Mouse (Mus musculus) intestine, embryonic 16.5 days (tissue): ENCODE data around the gene Map3k4. TPM values are rescaled to one million over a fixed set of nuclear protein-coding genes. Genes with fewer than 3 reads are reported as not detected.

Source experiments
- ATAC-seq: fragments of 200-750 bp; cut with Nextera tagmentation; 2 replicates; pipeline ENCODE4 v1.8.0; 2017; ENCODE audit warnings: moderate TSS enrichment, moderate library complexity
- H3K27ac ChIP-seq: fragments of 300-500 bp; sonication (generic); 2 replicates; pipeline ENCODE4 v1.5.1; 2014; ENCODE audit warnings: mild to moderate bottlenecking, low read length
- H3K27me3 ChIP-seq: fragments of 300-500 bp; sonication (generic); replicated peaks from 2 replicates; pipeline ENCODE4 v1.6.1; 2014; ENCODE audit warnings: low read length, control low read depth, mixed read lengths; ENCODE audit not compliant: control insufficient read depth, insufficient read depth
- H3K36me3 ChIP-seq: fragments of 300-500 bp; sonication (generic); 2 replicates; pipeline ENCODE4 v1.6.1; 2014; ENCODE audit warnings: low read length, control low read depth; ENCODE audit not compliant: control insufficient read depth, insufficient read depth
- H3K4me1 ChIP-seq: fragments of 300-500 bp; sonication (generic); 2 replicates; pipeline ENCODE4 v1.6.1; 2014; ENCODE audit warnings: low read length, control low read depth, mixed read lengths; ENCODE audit not compliant: control insufficient read depth, insufficient read depth
- H3K4me2 ChIP-seq: fragments of 300-500 bp; sonication (generic); 2 replicates; pipeline ENCODE4 v1.6.1; 2014; ENCODE audit warnings: low read depth, low read length, control low read depth
- H3K4me3 ChIP-seq: fragments of 300-500 bp; sonication (generic); 2 replicates; pipeline ENCODE4 v1.5.1; 2014; ENCODE audit warnings: mild to moderate bottlenecking, low read length
- H3K9ac ChIP-seq: fragments of 300-500 bp; sonication (generic); 2 replicates; pipeline ENCODE4 v1.6.1; 2014; ENCODE audit warnings: low read depth, low read length
- H3K9me3 ChIP-seq: fragments of 300-500 bp; sonication (generic); 2 replicates; pipeline ENCODE4 v1.6.1; 2016; ENCODE audit warnings: low read length, control low read depth; ENCODE audit not compliant: control insufficient read depth
- WGBS: fragments of 180-500 bp; shearing (Covaris S2); extraction: QIAGEN DNeasy Blood & Tissue Kit; methylation state at CpG from one replicate; pipeline ENCODE4 v1.1.7; 2014; 5-methylcytosine and 5-hydroxymethylcytosine counted together
- polyA plus RNA-seq: library from polyadenylated mRNA; unstranded; fragments of >200 nt; fragmentation: Nextera tagmentation; extraction: Ambion mirVana; gene quantifications from 2 replicates; pipeline ENCODE4 v1.2.1, GENCODE M21; 2015

Map3k4 gene
- polyA plus RNA-seq, 1 experiment from 2014 or later, result 28.3 TPM

DNA sequence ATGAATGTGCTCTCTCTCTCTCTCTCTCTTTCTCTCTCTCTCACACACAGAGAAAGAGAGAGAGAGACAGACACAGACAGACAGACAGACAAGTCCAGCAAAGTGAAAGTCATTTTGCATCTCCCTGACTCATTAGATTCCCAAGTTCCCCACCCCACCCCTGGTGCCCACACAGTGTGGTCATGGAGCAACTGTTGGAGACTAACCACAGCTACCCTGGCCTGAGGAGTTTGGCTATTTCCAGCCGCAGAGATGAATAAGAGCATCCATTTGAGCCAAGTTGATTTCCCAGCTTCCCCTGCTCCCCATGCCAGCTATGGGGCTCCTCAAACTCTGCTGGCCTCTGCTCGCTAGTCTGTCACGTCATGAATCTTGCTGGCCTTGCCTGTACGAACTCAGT lies 109.1 kb downstream of the Map3k4 start:
- peaks cover 41% of the 10 kb centered on the region for H3K4me1 ChIP-seq
- no peaks in the 10 kb centered on the region for H3K27me3 ChIP-seq
- H3K27ac ChIP-seq, result no peak overlapping the region
- no peaks in the 10 kb centered on the region for H3K9me3 ChIP-seq
- no peak overlapping the region for H3K4me3 ChIP-seq
- no peak overlapping the region for H3K9ac ChIP-seq
- no peak overlapping the region for H3K4me2 ChIP-seq
- H3K36me3 ChIP-seq, result no peaks in the 10 kb centered on the region
- WGBS, result 84% methylated on average over 4 of the region's 4 CpGs
- no peak for ATAC-seq

DNA sequence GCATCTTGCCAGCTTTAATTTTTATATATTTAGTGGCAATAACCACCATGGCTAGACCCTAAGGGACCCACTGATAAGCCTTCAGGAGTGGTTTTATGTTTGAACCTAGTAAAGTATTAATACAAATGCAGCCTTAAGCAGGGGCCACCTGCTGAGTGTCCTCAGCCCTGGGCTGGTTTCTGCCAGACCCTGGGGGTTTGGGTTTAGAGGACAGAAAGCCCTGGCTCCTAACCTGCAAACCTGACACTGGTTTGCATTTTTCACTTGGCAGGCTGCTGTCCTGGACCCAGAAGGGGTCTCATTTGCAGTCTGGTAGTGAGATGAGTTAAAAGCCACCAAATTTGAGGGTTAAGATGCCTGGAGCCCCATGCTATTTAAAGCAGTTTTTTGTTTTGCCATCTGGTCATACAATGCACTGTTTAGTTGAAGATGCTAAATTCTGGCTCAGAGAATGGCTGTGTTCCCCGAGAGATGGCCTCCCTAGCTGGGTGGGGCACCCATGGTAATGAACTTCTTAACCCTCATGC lies 111.5 kb downstream of the Map3k4 start:
- H3K27ac ChIP-seq, result no peak overlapping the region
- no peak overlapping the region for H3K9ac ChIP-seq
- H3K4me3 ChIP-seq, result no peak overlapping the region
- 20% methylated on average over 1 of the region's 1 CpGs for WGBS
- H3K9me3 ChIP-seq, result no peaks in the 10 kb centered on the region
- ATAC-seq, result no peak
- no peak overlapping the region for H3K4me2 ChIP-seq
- H3K27me3 ChIP-seq, result no peaks in the 10 kb centered on the region
- no peaks in the 10 kb centered on the region for H3K36me3 ChIP-seq
- peaks cover 47% of the 10 kb centered on the region for H3K4me1 ChIP-seq

DNA sequence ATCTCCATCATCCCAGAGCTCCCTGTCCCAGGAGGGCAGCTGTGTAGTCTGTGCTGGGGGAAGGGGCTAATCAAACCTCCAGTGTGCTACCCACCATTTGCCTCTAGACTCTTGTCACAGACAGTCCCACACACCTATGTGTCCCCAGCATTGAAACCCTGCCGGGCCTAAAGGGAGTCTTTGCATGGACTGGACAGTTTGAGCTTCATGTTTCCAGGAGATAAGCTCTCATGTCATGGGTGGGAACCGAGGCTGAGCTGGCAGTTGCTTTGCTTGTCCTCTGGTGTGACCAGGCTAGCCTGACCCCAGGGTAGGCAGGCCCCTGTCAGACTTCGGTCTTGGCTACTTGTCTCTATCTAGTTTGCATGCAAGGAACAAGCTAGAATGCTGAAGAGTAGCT lies 112.3 kb downstream of the Map3k4 start:
- WGBS, result 57% methylated on average over 3 of the region's 3 CpGs
- ATAC-seq, result peak; percentile 2; the same call in 1 of the 2 replicates
- Histone ChIP-seq H3K27me3 (no peaks in the 10 kb centered on the region), H3K4me2 (no peak overlapping the region), H3K36me3 (no peaks in the 10 kb centered on the region), H3K27ac (peak overlapping the region; percentile 51), H3K4me3 (no peak overlapping the region), H3K9ac (no peak overlapping the region), H3K4me1 (peaks cover 47% of the 10 kb centered on the region), H3K9me3 (no peaks in the 10 kb centered on the region)

DNA sequence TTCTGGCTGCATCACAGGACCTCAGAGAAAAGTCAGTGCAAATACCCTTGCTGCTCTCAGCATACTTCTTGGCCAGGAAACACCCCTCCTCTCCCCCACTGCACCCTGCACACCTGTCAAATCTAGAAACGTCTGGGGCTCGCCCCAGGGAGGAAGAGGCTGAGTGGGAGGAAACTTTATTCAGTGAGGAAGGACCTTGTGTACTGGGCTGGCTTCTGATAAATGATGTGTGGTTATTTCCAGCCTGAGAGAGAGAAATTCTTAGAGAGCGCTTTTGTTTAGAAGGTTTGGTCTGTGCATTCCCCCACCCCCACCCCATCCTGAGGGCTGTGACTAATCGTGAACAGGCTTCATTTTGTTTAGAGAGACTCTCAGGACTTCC lies 112.9 kb downstream of the Map3k4 start:
- Histone ChIP-seq H3K4me3 (no peak overlapping the region), H3K27ac (peak overlapping the region; percentile 51), H3K4me2 (no peak overlapping the region), H3K27me3 (no peaks in the 10 kb centered on the region), H3K9me3 (no peaks in the 10 kb centered on the region), H3K4me1 (peaks cover 50% of the 10 kb centered on the region), H3K36me3 (no peaks in the 10 kb centered on the region), H3K9ac (no peak overlapping the region)
- ATAC-seq, result peak; percentile 12
- WGBS, result 6% methylated on average over 4 of the region's 4 CpGs

DNA sequence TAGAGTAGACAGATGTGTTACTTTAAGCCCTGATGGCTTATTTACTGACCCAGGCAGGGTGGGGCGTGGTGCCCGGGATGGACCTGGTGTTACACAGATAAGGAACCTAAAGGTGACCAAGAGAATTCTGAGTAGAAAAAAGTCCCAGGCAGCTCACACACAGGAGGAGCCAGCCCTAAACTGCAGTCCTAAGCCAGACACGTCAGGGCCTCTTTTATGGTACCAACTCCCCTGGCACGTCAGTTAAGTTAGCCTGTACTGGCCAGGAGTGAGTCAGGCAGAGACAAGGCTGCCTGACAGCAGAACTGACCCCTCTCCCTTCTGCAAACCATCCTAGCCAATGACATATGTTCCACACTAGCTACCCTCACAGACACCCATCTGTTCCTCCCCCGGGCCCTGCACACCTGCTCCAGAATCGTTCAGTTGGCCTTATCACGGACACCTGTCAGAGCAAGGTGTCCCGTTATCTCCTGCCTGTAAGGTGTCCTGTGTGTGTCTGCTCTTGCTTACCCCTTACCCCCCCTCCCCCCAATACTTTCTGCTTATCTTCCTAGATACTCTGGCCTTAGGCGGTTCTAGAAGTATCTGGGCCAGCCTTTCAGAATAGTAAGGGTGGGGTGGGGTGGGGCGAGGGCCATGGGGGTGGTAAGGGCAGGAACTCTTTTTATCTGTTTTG lies 113.4 kb downstream of the Map3k4 start:
- Histone ChIP-seq H3K27me3 (no peaks in the 10 kb centered on the region), H3K4me1 (peaks cover 50% of the 10 kb centered on the region), H3K4me2 (0 out of 2 replicates have a peak overlapping the region, but pooled peaks have one; percentile 7), H3K27ac (peak overlapping the region; percentile 51), H3K36me3 (no peaks in the 10 kb centered on the region), H3K9me3 (no peaks in the 10 kb centered on the region), H3K4me3 (no peak overlapping the region), H3K9ac (0 out of 2 replicates have a peak overlapping the region, but pooled peaks have one; percentile 19)
- ATAC-seq, result peak; percentile 71
- WGBS, result 29% methylated on average over 10 of the region's 10 CpGs

DNA sequence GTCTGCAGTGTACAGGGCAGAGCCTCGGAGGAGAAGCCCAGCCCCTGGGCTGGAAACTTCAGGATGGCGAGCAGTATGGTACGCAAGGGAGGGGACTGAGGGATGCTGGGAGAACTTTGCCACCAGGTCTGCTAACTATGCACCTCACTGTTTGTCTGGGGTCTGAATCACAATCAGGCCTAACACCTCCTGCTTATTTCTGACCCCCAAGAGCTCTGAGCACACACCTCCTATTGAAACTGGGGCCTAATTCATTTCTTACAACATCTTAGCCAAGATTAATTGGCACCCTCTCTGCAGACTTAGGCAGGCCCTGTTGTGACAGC lies 113.9 kb downstream of the Map3k4 start:
- Histone ChIP-seq H3K27me3 (no peaks in the 10 kb centered on the region), H3K9ac (0 out of 2 replicates have a peak overlapping the region, but pooled peaks have one; percentile 19), H3K27ac (peak overlapping the region; percentile 51), H3K4me2 (no peak overlapping the region), H3K9me3 (no peaks in the 10 kb centered on the region), H3K4me1 (peaks cover 50% of the 10 kb centered on the region), H3K36me3 (no peaks in the 10 kb centered on the region), H3K4me3 (no peak overlapping the region)
- WGBS, result 76% methylated on average over 3 of the region's 3 CpGs
- no peak for ATAC-seq

DNA sequence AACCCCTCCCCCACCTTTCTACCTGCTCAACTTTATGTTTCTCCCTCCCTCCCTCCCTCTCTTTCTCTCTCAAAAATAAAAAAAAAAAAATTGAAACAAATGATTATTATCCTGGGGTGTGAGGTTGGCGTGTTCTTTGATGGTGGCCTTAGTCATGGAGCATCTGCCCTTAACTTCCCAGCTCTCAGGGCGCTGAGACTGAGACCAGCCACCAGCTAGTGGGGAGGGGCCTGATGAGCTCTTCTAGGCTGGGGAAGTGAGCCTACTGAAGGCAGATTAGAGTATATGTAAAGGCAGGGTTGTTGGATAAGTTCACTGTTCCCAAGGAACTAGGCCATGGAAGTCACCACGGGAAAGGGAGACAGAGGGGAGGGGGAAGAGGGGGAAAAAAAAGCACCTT lies 114.3 kb downstream of the Map3k4 start:
- peaks cover 50% of the 10 kb centered on the region for H3K4me1 ChIP-seq
- no peak overlapping the region for H3K4me3 ChIP-seq
- no peak overlapping the region for H3K4me2 ChIP-seq
- H3K9ac ChIP-seq, result 0 out of 2 replicates have a peak overlapping the region, but pooled peaks have one; percentile 19
- 66% methylated on average over 3 of the region's 3 CpGs for WGBS
- no peak for ATAC-seq
- no peaks in the 10 kb centered on the region for H3K27me3 ChIP-seq
- H3K27ac ChIP-seq, result no peak overlapping the region
- no peaks in the 10 kb centered on the region for H3K9me3 ChIP-seq
- H3K36me3 ChIP-seq, result no peaks in the 10 kb centered on the region

DNA sequence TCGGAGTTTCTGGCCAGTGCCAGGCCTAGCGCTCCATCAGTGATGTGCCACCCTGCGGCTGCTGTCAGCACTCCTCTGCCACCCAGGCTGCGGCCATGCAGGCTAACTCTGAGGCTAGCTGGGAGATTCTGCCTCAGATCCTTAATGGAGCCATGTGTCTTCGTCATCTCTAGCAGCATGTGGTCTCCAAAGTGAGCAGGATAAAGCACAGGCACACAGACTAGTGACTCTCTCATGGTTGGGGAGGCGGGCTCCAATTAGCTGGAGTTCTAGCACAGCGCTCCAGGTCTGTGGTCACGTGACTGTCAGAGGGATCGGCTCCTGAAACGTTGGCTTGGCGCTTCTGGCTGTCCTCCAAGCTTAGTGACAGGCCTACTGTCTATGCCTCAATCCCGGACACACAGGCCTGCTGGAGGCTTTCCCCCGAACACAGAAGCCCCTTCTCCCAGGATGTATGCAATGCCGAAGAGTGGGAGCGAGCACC lies 115.1 kb downstream of the Map3k4 start:
- H3K4me2 ChIP-seq, result no peak overlapping the region
- no peak overlapping the region for H3K9ac ChIP-seq
- no peak overlapping the region for H3K27ac ChIP-seq
- ATAC-seq, result no peak
- H3K27me3 ChIP-seq, result no peaks in the 10 kb centered on the region
- peaks cover 45% of the 10 kb centered on the region for H3K4me1 ChIP-seq
- H3K36me3 ChIP-seq, result no peaks in the 10 kb centered on the region
- H3K9me3 ChIP-seq, result no peaks in the 10 kb centered on the region
- no peak overlapping the region for H3K4me3 ChIP-seq
- 71% methylated on average over 15 of the region's 15 CpGs for WGBS

DNA sequence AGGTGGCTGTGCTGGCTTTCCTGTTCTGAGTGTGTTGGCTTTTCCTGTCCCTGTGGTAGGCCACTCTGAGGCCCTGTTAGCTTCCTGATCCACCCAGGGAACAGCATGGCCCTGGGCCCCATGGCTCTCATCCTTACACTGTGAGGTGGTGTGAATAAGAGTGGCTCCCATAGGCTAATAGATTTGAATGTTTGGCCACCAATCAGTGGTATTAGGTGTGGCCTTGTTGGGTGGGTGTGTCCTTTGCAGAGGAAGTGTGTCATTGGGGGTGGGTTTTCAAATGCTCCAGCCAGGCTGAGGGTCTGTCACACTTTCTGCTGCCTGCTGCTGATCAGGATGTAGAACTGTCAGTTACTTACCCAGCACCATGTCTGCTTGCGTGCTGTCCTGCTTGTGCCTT lies 117.5 kb downstream of the Map3k4 start:
- no peaks in the 10 kb centered on the region for H3K36me3 ChIP-seq
- peaks cover 27% of the 10 kb centered on the region for H3K4me1 ChIP-seq
- no peak overlapping the region for H3K27ac ChIP-seq
- no peak overlapping the region for H3K9ac ChIP-seq
- WGBS, result 94% methylated on average over 1 of the region's 1 CpGs
- ATAC-seq, result no peak
- no peak overlapping the region for H3K4me2 ChIP-seq
- H3K4me3 ChIP-seq, result no peak overlapping the region
- no peaks in the 10 kb centered on the region for H3K9me3 ChIP-seq
- H3K27me3 ChIP-seq, result no peaks in the 10 kb centered on the region
